Mouse (Mus musculus): ENCODE measurements around the gene Btaf1.

DNA sequence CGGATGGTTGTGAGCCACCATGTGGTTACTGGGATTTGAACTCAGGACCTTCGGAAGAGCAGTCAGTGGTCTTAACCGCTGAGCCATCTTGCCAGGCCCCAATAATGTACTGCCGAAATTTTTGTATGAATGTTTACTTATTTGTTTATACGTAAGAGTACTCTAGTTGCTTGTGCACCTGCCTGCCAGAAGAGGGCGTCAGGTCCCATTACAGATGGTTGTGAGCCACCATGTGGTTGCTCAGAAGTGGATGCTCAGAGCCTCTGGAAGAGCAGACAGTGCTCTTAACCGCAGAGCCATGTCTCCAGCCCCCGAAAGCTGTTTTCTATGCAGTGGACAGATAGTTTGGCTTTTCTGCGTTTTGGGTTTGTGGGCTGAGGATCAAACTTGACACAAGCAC lies 28.1 kb upstream of the Btaf1 start:
- TF ChIP-seq CTCF (IDR thresholded peaks at IDR 0.05; ENCODE audit: borderline replicate concordance, insufficient read depth, low read depth, low read length) (peak; percentile 50; the same call in 1 of the 2 replicates), POLR2A (IDR thresholded peaks at IDR 0.05; ENCODE audit: borderline replicate concordance, insufficient read depth, low read length) (no peak)
